Mouse (Mus musculus): ENCODE measurements at regions not wholly inside any gene's neighbourhood (a gene's known extent, or its start where the extent isn't known, plus 50 kb on each side); places are given as distances from the start of the nearest gene placed in this dataset.

GRCm38 (mm10) chr16:54041973-54042372, 1255.8 kb downstream of the Zpld1 start:
- H3K9ac ChIP-seq (replicated peaks; ENCODE audit: low read length, poor library complexity, severe bottlenecking), result no peak overlapping the region
- H3K36me3 ChIP-seq (ENCODE audit: insufficient read depth, low read length), result no peaks in the 10 kb centered on the region
- H3K27ac ChIP-seq (ENCODE audit: low read depth, low read length), result no peak overlapping the region
- 81% methylated on average over 4 of the region's 4 CpGs for WGBS
- H3K4me3 ChIP-seq (ENCODE audit: low read depth, low read length), result no peak overlapping the region
- no peak for ATAC-seq (ENCODE audit: low FRiP score)
- H3K4me2 ChIP-seq (ENCODE audit: low read depth, low read length, poor library complexity, severe bottlenecking), result no peak overlapping the region
- no peak for TF ChIP-seq CTCF (IDR thresholded peaks at IDR 0.05)
- no peak for DNase-seq (ENCODE audit: low spot score)
- no peaks in the 10 kb centered on the region for H3K4me1 ChIP-seq (ENCODE audit: insufficient read depth, low read length)
- no peaks in the 10 kb centered on the region for H3K27me3 ChIP-seq (ENCODE audit: insufficient read depth, low read length)
- H3K9me3 ChIP-seq (ENCODE audit: low read length), result no peaks in the 10 kb centered on the region

GRCm38 (mm10) chr16:54016319-54016718, 1281.5 kb downstream of the Zpld1 start:
- no peak for DNase-seq (ENCODE audit: low spot score)
- ATAC-seq (ENCODE audit: low FRiP score), result no peak
- WGBS, result 90% methylated on average over 3 of the region's 3 CpGs

GRCm38 (mm10) chr16:53973711-53974110, 1324.1 kb downstream of the Zpld1 start:
- H3K27me3 ChIP-seq (ENCODE audit: insufficient read depth, low read length), result no peaks in the 10 kb centered on the region
- no peaks in the 10 kb centered on the region for H3K36me3 ChIP-seq (ENCODE audit: insufficient read depth, low read length)
- no peak overlapping the region for H3K27ac ChIP-seq (ENCODE audit: low read depth, low read length)
- no peak for TF ChIP-seq CTCF (IDR thresholded peaks at IDR 0.05)
- H3K9ac ChIP-seq (replicated peaks; ENCODE audit: low read length, poor library complexity, severe bottlenecking), result no peak overlapping the region
- H3K4me2 ChIP-seq (ENCODE audit: low read depth, low read length, poor library complexity, severe bottlenecking), result no peak overlapping the region
- no peaks in the 10 kb centered on the region for H3K4me1 ChIP-seq (ENCODE audit: insufficient read depth, low read length)
- H3K4me3 ChIP-seq (ENCODE audit: low read depth, low read length), result no peak overlapping the region
- no peaks in the 10 kb centered on the region for H3K9me3 ChIP-seq (ENCODE audit: low read length)
- 76% methylated on average over 2 of the region's 2 CpGs for WGBS
- ATAC-seq (ENCODE audit: low FRiP score) (no peak), DNase-seq (ENCODE audit: low spot score) (no peak)

More at GRCm38 (mm10) chr16:54016319-54016718, 1281.5 kb downstream of the Zpld1 start:
- no peak for TF ChIP-seq CTCF (IDR thresholded peaks at IDR 0.05)
- no peaks in the 10 kb centered on the region for H3K36me3 ChIP-seq (ENCODE audit: insufficient read depth, low read length)
- no peak overlapping the region for H3K9ac ChIP-seq (replicated peaks; ENCODE audit: low read length, poor library complexity, severe bottlenecking)
- no peak overlapping the region for H3K4me3 ChIP-seq (ENCODE audit: low read depth, low read length)
- H3K9me3 ChIP-seq (ENCODE audit: low read length), result no peaks in the 10 kb centered on the region
- H3K4me1 ChIP-seq (ENCODE audit: insufficient read depth, low read length), result no peaks in the 10 kb centered on the region
- H3K4me2 ChIP-seq (ENCODE audit: low read depth, low read length, poor library complexity, severe bottlenecking), result no peak overlapping the region
- no peaks in the 10 kb centered on the region for H3K27me3 ChIP-seq (ENCODE audit: insufficient read depth, low read length)
- no peak overlapping the region for H3K27ac ChIP-seq (ENCODE audit: low read depth, low read length)

- Histone ChIP-seq H3K4me1 (ENCODE audit: insufficient read depth, low read length) (no peaks in the 10 kb centered on the region), H3K27me3 (ENCODE audit: insufficient read depth, low read length) (no peaks in the 10 kb centered on the region), H3K4me3 (ENCODE audit: low read depth, low read length) (no peak overlapping the region), H3K36me3 (ENCODE audit: insufficient read depth, low read length) (no peaks in the 10 kb centered on the region), H3K4me2 (ENCODE audit: low read depth, low read length, poor library complexity, severe bottlenecking) (no peak overlapping the region), H3K9me3 (ENCODE audit: low read length) (no peaks in the 10 kb centered on the region), H3K27ac (ENCODE audit: low read depth, low read length) (no peak overlapping the region), H3K9ac (replicated peaks; ENCODE audit: low read length, poor library complexity, severe bottlenecking) (no peak overlapping the region)
- 73% methylated on average over 3 of the region's 3 CpGs for WGBS
- no peak for ATAC-seq (ENCODE audit: low FRiP score)
- no peak for DNase-seq (ENCODE audit: low spot score)
- TF ChIP-seq CTCF (IDR thresholded peaks at IDR 0.05), result no peak
Observed at GRCm38 (mm10) chr16:53956646-53957045, 1341.1 kb downstream of the Zpld1 start.

GRCm38 (mm10) chr16:53945303-53945702, 1352.5 kb downstream of the Zpld1 start:
- no peak overlapping the region for H3K9ac ChIP-seq (replicated peaks; ENCODE audit: low read length, poor library complexity, severe bottlenecking)
- ATAC-seq (ENCODE audit: low FRiP score), result no peak
- H3K9me3 ChIP-seq (ENCODE audit: low read length), result no peaks in the 10 kb centered on the region
- no peaks in the 10 kb centered on the region for H3K36me3 ChIP-seq (ENCODE audit: insufficient read depth, low read length)
- no peak overlapping the region for H3K4me2 ChIP-seq (ENCODE audit: low read depth, low read length, poor library complexity, severe bottlenecking)
- H3K4me3 ChIP-seq (ENCODE audit: low read depth, low read length), result no peak overlapping the region
- WGBS, result 72% methylated on average over 3 of the region's 3 CpGs
- H3K27ac ChIP-seq (ENCODE audit: low read depth, low read length), result no peak overlapping the region
- H3K27me3 ChIP-seq (ENCODE audit: insufficient read depth, low read length), result no peaks in the 10 kb centered on the region
- TF ChIP-seq CTCF (IDR thresholded peaks at IDR 0.05), result 0 out of 2 replicates have a peak, but pooled peaks have one; percentile 18
- DNase-seq (ENCODE audit: low spot score), result no peak
- no peaks in the 10 kb centered on the region for H3K4me1 ChIP-seq (ENCODE audit: insufficient read depth, low read length)

- no peaks in the 10 kb centered on the region for H3K4me1 ChIP-seq (ENCODE audit: insufficient read depth, low read length)
- H3K9me3 ChIP-seq (ENCODE audit: low read length), result no peaks in the 10 kb centered on the region
- DNase-seq (ENCODE audit: low spot score) (no peak), ATAC-seq (ENCODE audit: low FRiP score) (no peak)
- no peak overlapping the region for H3K27ac ChIP-seq (ENCODE audit: low read depth, low read length)
- H3K9ac ChIP-seq (replicated peaks; ENCODE audit: low read length, poor library complexity, severe bottlenecking), result no peak overlapping the region
- H3K4me3 ChIP-seq (ENCODE audit: low read depth, low read length), result no peak overlapping the region
- H3K27me3 ChIP-seq (ENCODE audit: insufficient read depth, low read length), result no peaks in the 10 kb centered on the region
- 96% methylated on average over 15 of the region's 15 CpGs for WGBS
- no peaks in the 10 kb centered on the region for H3K36me3 ChIP-seq (ENCODE audit: insufficient read depth, low read length)
- H3K4me2 ChIP-seq (ENCODE audit: low read depth, low read length, poor library complexity, severe bottlenecking), result no peak overlapping the region
- no peak for TF ChIP-seq CTCF (IDR thresholded peaks at IDR 0.05)
Observed at GRCm38 (mm10) chr16:53915794-53916193, 1382.0 kb downstream of the Zpld1 start.
